In the genomic region with DNA sequence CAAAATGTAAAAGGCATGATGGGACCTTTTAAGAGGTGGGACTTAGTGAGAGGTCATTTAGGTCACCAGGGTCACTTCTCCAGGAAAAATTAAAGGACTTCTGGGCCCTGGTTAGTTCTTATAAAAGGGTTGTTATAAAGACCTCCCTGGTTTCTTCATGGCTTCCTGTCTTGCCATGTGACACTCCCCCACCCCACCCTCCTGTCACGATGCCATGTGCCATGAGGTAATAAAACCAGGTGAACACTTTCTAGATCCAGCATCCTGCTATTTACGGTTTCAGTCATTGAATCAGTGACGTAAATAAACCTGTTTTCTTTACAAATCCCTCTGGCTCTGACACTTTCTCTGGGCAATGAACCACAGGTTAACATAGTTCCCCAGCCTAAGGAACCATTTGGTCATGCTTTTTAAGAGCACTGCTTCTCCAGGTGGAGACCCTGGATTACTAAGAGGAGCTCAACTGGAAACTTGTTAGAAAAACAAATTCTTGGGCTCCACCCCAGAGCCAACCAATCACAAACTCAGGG, we compare ENCODE assay signal across 18 mouse cellular contexts.
"Had no signal": no experiment of that assay in that cellular context is flagged by ENCODE, and none has a peak within 500 bp of the region (broad histone marks: within the 10 kb centered on the region; RNA-seq: fewer than 3 reads in every experiment).

No protein-coding gene starts in this region.

- ATAC-seq: hindbrain, postnatal 0 days; inflammation-experienced regulatory T-cells, adult 6 months; intestine, embryonic 16.5 days had no signal

- H3K9me3 ChIP-seq: liver, embryonic 13.5 days; neural tube, embryonic 13.5 days had no signal

- H3K4me1 ChIP-seq: liver, embryonic 13.5 days had no signal

- H3K36me3 ChIP-seq: liver, embryonic 13.5 days; neural tube, embryonic 13.5 days had no signal

- H3K4me3 ChIP-seq: left cerebral cortex, adult 2 months; liver, embryonic 13.5 days; neural tube, embryonic 13.5 days had no signal

- H3K27ac ChIP-seq: hindbrain, embryonic 14.5 days; hindbrain, postnatal 0 days; left cerebral cortex, adult 2 months; liver, embryonic 13.5 days; neural tube, embryonic 13.5 days had no signal

- H3K9ac ChIP-seq: hindbrain, embryonic 14.5 days; liver, embryonic 13.5 days; neural tube, embryonic 13.5 days had no signal

- H3K4me2 ChIP-seq: hindbrain, embryonic 14.5 days; liver, embryonic 13.5 days; midbrain, embryonic 11.5 days; neural tube, embryonic 13.5 days had no signal

- DNase-seq: layer of hippocampus, postnatal 36 days; liver, embryonic 13.5 days; lung, adult 2 months; lung, postnatal 14 days; lung, postnatal 4 days; midbrain, embryonic 14.5 days; retina, postnatal 1 day; right cerebral cortex, postnatal 25 days; thymus, adult 18-20 months; thymus, postnatal 14 days; thymus, postnatal 4 days had no signal

- H3K27me3 ChIP-seq: liver, embryonic 13.5 days; neural tube, embryonic 13.5 days had no signal
